Mouse (Mus musculus): ENCODE data around the gene Epha1.

Gene Epha1

DNA sequence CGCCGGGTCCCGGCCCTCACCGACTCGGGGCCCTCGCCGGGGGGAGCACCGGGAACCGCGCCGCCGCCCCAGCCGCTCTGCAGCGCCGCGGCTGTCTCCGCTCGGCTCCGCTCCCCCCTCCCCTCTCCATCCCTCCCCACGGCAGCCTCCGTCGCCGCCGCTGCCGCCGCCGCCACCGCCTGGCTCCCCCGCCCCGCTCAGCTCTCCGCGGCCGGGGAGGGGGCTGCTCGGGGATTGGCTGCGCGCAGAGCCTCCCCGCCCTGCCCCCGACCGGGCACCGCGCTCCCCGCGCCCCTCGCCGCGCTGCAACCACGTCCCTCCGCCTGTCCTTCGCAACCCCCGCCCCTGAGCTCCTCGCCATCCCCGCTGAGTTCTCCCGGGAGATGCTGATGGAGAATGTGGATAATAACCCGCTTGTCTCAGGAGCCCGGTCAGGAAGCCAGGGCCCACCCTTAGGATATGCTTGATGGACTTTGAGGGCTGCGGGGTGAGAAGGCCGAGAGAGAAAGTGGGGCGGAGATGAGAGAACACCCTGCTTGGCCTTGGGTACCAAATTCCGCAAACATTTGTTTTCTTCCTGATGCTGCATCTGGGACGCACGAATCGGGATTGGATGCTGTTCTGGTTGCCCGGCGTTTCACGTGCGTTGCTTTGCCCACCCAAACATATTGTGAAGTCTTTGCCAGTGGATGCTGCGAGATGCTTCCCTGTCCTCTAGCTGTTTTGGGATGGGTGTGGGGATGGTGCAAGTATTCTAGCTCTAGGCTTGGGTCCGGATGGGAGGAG, 48.4 kb downstream of the Epha1 start, which contains the start of gene Fam131b:
Fam131b (minus strand) TSS at position 162 of the 786 bp plus-strand sequence.
- DNase-seq (ENCODE audit: inconsistent age in 2 of 2, low spot score in 1 of 2), result peak in 1 of 2 experiments; percentile 48

DNA sequence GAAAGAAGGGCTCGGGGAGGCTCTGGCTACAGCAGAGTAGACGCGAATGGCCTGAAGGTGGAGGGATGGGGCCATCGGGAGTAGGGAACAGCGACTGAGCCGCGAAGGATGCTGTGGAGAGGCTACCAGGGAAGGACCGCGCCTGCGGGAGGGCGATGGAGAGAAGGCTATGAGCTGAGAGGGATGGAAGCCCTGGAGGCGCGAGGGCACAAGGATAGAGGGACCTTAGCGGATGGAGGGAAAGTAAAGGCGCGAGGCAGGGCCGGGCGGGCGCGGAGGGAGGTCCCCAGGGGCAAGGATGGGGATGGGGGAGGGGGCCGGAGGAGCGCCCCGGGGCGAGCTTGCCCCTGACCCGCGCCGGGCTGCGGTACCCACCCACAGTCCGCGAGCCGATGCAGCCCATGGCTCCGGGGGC, 49.0 kb downstream of the Epha1 start:
- DNase-seq (ENCODE audit: inconsistent age in 2 of 2, low spot score in 1 of 2), result peak in 1 of 2 experiments; percentile 38

DNA sequence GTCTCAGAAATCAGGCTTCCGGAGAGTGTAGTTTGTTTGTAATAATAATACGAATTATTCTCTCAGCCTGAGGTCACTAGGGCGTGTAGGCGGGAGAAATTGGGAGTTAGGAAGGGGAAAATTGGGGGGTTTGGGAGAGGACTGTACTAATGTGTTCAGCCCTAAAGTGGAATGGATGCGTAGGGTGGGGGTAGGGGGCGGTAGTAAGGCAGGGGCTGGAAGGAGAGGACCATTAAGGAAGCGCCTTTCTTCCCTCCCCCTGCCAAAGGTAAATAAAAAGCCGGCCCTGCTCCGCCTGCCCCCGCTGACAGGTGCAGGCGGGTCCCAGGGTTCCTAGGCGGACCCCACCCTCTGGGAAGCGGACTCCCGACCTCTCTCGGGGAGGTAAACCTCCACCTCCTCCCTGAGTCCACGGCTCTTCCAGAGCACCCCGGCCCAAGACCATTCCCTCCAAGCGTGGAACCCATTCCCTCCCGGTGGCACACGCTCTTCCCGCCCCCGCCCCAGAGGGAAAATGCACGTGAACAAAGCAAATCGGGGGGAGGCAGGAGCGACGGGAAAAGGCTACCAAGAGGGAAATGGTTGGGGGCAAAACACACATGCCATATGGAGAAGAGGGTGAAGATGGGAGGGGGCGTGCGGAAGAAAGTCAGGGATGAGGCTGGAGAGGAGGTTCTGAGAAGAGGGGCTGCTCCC, 49.5 kb downstream of the Epha1 start:
- no peak for DNase-seq (ENCODE audit: inconsistent age in 2 of 2, low spot score in 1 of 2)

DNA sequence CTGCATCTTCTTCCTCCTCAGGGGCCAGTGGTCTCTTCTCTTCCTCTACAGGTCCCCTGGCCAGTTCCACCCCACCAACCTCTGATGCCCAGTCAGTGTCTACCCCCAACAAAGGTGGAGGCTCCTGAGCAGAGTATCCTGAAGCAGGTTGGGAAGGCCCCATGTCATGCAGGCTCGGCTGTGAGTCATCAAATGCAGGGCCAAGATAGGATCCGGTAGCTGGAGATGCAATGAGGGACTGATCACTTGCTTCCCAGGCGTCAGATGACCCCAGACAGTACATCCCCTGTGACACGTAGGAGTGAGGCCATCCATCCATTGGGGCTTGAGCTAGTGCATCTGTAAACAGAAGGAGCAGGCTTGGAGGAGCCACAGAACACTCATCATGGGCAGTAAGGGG, 54.8 kb downstream of the Epha1 start:
- no peak for DNase-seq (ENCODE audit: inconsistent age in 2 of 2, low spot score in 1 of 2)

DNA sequence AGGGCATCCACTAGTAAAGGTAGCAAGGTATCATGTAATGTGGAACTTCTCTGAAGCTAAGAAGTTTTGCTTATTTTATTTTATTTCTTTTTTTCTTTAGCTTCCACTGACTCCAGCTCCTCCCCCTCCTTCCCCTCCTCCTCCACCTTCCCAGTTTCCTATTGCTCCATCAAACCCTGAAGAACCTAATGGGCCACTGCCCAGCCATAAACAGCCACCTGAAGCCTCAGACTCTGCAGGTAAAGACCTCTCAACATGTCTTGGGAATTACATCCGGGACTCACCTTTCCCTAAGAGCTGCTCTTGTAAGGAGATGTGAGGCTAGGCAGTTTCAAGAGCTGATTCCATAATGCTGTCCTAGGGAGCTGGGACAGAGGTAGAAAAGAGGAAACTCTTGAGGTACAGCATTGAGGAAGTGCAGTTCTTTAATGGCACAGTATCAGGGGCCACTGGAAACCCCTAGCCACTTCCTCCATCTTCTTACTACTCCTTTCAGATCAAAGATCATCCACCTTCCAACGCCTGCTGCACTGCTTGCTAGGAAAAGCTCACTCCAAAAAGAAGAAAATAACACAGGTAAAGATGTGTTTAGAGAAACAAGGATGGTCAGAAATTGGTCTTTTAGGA, 62.5 kb downstream of the Epha1 start:
- DNase-seq (ENCODE audit: inconsistent age in 2 of 2, low spot score in 1 of 2), result no peak

DNA sequence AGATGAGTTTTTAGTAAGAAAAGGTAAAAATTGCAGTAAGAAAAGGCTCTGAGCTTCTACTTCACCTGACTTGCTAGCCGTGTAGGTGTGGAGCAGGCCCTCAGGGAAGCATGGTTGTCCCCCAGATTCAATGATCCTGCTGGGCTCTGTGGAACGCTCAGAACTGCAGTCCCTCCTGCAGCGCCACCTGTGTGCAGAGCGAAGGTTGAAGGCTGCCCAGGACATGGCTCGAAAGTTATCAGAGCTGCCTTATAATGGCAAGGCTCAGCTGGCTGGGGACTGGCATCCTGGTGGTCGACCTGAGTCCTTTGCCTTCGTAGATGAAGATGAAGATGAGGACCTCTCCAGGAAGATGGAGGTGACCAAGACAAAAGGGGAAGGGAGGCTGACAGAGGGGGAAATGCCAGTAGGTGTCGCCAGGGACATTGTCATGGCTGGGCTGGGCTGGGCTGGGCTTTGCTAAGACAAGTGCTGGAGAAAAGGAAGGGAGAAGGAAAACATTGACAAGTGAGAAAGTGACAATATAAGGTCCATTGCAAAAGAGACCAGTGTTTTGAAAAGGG, 63.2 kb downstream of the Epha1 start:
- peak in 1 of 2 experiments; percentile 27 for DNase-seq (ENCODE audit: inconsistent age in 2 of 2, low spot score in 1 of 2)

All from adrenal gland, adult (tissue).